Mouse (Mus musculus): ENCODE data around the gene Notch2. TPM values are rescaled to one million over a fixed set of nuclear protein-coding genes. Genes with fewer than 3 reads are reported as not detected.

Gene Notch2
- polyA plus RNA-seq, 1 experiment from 2014 or later = 33.4 TPM

DNA sequence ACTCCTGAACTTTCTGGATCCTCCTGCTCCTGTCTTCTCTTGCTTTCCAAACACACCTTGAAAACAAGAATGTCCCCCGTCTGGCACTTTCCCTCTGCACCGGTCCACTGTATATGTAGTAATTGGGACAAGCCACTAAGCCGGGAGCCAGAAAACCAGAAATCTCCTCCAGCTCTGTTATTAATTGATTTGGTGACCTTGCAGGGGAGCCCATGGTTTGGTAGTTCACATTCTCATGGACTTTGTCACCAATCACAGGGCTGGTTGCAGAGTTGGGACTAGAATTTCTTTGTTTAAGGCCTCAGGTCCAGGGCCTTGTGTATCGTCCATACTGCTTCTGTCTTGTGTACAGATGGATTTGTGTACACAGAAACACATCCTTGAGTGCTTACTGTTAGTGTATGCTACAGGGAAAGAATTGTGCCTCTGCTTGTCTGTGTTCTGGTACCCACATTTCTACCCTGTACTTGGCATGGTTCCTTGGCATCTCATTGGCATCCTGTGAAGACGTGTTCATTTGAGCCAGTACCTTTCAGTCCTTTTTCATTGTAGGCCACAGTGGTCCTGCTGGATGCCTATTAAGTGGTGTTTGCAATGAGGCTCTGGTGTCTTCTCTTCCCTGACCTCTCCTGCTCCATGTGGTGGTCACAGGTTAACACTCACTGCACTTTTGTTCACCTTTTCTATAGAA lies 3.7 kb downstream of the Notch2 start:
- peaks cover 25% of the 10 kb centered on the region for H3K4me1 ChIP-seq (ENCODE audit: control insufficient read depth, insufficient read depth, low read length)
- no peaks in the 10 kb centered on the region for H3K36me3 ChIP-seq (ENCODE audit: control insufficient read depth, insufficient read depth, low read length)
- no peaks in the 10 kb centered on the region for H3K27me3 ChIP-seq (ENCODE audit: control insufficient read depth, insufficient read depth, low read length)
- H3K27ac ChIP-seq (replicated peaks; ENCODE audit: low read depth, low read length) = no peak overlapping the region
- no peak for ATAC-seq (ENCODE audit: insufficient number of reproducible peaks, low FRiP score, low TSS enrichment, low read depth)
- peak overlapping the region; percentile 13; the same call in 1 of the 2 replicates for H3K4me2 ChIP-seq (ENCODE audit: low read depth, severe bottlenecking)
- 49% methylated on average over 5 of the region's 5 CpGs for WGBS
- H3K4me3 ChIP-seq (ENCODE audit: low read depth, low read length) = no peak overlapping the region
- no peaks in the 10 kb centered on the region for H3K9me3 ChIP-seq (ENCODE audit: control insufficient read depth, low read length)
- no peak for DNase-seq (ENCODE audit: low spot score)
- H3K9ac ChIP-seq (ENCODE audit: low read length) = no peak overlapping the region

DNA sequence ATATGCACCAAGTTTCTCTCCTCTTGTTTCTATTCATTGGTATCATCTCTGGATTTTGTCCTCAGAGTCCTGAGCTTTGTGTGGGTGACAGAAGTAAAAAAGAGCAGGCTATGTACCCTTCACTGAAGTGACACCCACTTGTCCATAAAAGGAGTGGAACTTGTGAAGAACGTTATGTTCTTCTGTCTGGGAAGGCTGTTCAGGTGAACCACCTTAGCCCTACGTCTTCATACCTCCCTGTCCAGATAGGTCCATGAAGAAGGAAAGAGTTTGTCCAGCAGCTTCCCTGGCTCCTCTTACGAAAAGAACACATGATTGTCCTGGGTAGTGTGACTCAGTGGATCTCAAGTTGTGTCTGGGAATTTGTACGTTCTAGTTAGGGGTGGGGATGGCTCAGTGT lies 4.9 kb downstream of the Notch2 start:
- no peak overlapping the region for H3K9ac ChIP-seq (ENCODE audit: low read length)
- H3K9me3 ChIP-seq (ENCODE audit: control insufficient read depth, low read length) = no peaks in the 10 kb centered on the region
- no peak overlapping the region for H3K4me3 ChIP-seq (ENCODE audit: low read depth, low read length)
- DNase-seq (ENCODE audit: low spot score) = no peak
- no peaks in the 10 kb centered on the region for H3K36me3 ChIP-seq (ENCODE audit: control insufficient read depth, insufficient read depth, low read length)
- WGBS = 81% methylated on average over 4 of the region's 4 CpGs
- H3K27ac ChIP-seq (replicated peaks; ENCODE audit: low read depth, low read length) = no peak overlapping the region
- H3K4me2 ChIP-seq (ENCODE audit: low read depth, severe bottlenecking) = no peak overlapping the region
- no peaks in the 10 kb centered on the region for H3K27me3 ChIP-seq (ENCODE audit: control insufficient read depth, insufficient read depth, low read length)
- no peak for ATAC-seq (ENCODE audit: insufficient number of reproducible peaks, low FRiP score, low TSS enrichment, low read depth)
- H3K4me1 ChIP-seq (ENCODE audit: control insufficient read depth, insufficient read depth, low read length) = peaks cover 25% of the 10 kb centered on the region

DNA sequence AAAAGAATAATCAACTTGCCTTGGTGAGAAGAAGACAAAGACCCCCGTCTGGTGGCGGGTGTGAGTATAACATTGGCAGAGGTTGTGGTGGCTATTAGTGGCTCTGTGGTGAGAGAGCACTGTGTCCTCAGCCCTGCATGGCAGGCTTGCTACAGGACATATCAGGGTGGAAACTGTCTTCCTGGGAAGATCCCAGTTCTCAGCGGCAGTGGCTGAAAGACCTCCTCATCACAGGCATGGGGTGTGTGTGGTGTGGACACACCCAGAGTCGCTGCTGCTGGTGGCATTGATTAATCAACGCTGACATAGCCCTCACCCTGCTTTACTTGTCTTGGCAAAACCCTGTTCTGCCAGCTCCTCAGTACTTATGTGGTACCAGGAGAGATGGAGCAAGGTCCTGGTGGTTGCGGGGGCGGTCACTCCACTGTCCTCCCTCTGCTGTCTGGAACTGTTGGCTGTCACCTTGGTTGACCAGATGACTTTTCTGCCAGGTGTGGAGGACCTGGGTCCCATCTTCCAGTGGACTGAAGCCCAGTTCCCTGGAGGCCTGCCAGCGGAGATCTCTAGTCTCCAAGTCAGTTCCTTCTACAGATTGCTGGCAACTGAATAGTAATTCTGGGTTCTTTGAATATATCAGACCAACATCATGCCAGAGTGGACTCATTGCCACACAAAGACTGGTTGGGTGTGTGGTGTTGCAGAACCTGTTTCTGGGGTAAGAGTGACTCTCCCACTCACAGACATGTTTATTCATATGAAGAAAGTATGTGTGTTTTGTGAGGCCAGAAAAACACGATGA lies 7.3 kb downstream of the Notch2 start:
- peaks cover 34% of the 10 kb centered on the region for H3K4me1 ChIP-seq (ENCODE audit: control insufficient read depth, insufficient read depth, low read length)
- H3K4me2 ChIP-seq (ENCODE audit: low read depth, severe bottlenecking) = no peak overlapping the region
- ATAC-seq (ENCODE audit: insufficient number of reproducible peaks, low FRiP score, low TSS enrichment, low read depth) (no peak), DNase-seq (ENCODE audit: low spot score) (no peak)
- H3K27ac ChIP-seq (replicated peaks; ENCODE audit: low read depth, low read length) = no peak overlapping the region
- no peak overlapping the region for H3K9ac ChIP-seq (ENCODE audit: low read length)
- H3K4me3 ChIP-seq (ENCODE audit: low read depth, low read length) = no peak overlapping the region
- H3K36me3 ChIP-seq (ENCODE audit: control insufficient read depth, insufficient read depth, low read length) = no peaks in the 10 kb centered on the region
- H3K27me3 ChIP-seq (ENCODE audit: control insufficient read depth, insufficient read depth, low read length) = no peaks in the 10 kb centered on the region
- 85% methylated on average over 9 of the region's 9 CpGs for WGBS
- H3K9me3 ChIP-seq (ENCODE audit: control insufficient read depth, low read length) = no peaks in the 10 kb centered on the region

DNA sequence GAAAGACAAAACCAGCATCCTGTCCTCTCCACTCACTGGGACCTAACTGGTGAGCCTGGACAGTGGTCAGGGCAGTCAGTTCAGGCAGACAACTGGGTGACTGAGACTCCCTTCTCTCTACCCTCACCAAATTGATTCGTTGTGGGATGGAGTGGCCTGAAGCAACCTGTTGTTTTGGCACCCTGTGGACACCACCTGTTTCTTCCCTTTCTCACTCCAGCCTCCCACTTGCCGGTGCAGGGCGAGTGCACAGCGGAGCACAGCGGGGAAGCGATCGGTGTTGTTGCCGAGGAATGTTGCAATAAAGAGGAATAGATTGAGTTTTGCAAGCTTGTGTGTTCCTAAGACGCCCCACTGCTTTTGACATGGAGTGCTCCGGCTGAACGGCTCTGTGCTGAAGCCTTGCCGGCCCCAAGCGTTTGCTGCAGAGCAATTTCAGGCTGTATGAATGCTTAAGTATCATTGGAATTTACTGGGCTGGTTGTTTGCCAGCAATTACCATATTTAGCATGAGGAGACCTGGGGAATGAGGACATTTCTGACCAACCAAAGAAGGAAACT lies 11.0 kb downstream of the Notch2 start:
- Histone ChIP-seq H3K36me3 (ENCODE audit: control insufficient read depth, insufficient read depth, low read length) (no peaks in the 10 kb centered on the region), H3K27ac (replicated peaks; ENCODE audit: low read depth, low read length) (no peak overlapping the region; the same call in 1 of the 2 replicates), H3K27me3 (ENCODE audit: control insufficient read depth, insufficient read depth, low read length) (no peaks in the 10 kb centered on the region), H3K4me2 (ENCODE audit: low read depth, severe bottlenecking) (peak overlapping the region; percentile 18; the same call in 1 of the 2 replicates), H3K4me1 (ENCODE audit: control insufficient read depth, insufficient read depth, low read length) (peaks cover 38% of the 10 kb centered on the region), H3K9ac (ENCODE audit: low read length) (no peak overlapping the region), H3K4me3 (ENCODE audit: low read depth, low read length) (no peak overlapping the region), H3K9me3 (ENCODE audit: control insufficient read depth, low read length) (no peaks in the 10 kb centered on the region)
- WGBS = 4% methylated on average over 13 of the region's 13 CpGs
- peak; percentile 54 for DNase-seq (ENCODE audit: low spot score)
- ATAC-seq (ENCODE audit: insufficient number of reproducible peaks, low FRiP score, low TSS enrichment, low read depth) = peak; percentile 58

DNA sequence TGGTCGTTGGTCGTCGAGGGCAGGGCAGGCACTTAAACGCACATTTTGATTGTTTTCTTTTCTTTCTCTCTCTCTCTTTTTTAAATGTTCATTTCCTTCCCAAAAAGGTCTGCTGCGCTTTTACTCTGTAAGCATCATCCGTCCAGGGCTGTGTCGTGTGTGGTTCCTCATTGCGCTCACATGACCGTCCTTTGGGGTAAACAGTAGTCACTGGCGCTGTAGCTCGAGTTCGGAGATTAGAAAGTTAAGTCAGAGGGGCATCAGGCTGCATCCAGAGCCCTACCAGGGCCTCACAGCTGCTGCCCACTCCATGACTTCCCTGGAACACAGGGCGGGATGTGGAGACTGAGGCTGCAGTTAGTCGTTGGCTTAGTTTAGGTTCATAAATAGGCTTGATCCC lies 12.2 kb downstream of the Notch2 start:
- Histone ChIP-seq H3K9me3 (ENCODE audit: control insufficient read depth, low read length) (no peaks in the 10 kb centered on the region), H3K27ac (replicated peaks; ENCODE audit: low read depth, low read length) (no peak overlapping the region; the same call in 1 of the 2 replicates), H3K4me1 (ENCODE audit: control insufficient read depth, insufficient read depth, low read length) (peaks cover 48% of the 10 kb centered on the region), H3K9ac (ENCODE audit: low read length) (no peak overlapping the region), H3K4me2 (ENCODE audit: low read depth, severe bottlenecking) (no peak overlapping the region), H3K4me3 (ENCODE audit: low read depth, low read length) (no peak overlapping the region), H3K27me3 (ENCODE audit: control insufficient read depth, insufficient read depth, low read length) (no peaks in the 10 kb centered on the region), H3K36me3 (ENCODE audit: control insufficient read depth, insufficient read depth, low read length) (no peaks in the 10 kb centered on the region)
- ATAC-seq (ENCODE audit: insufficient number of reproducible peaks, low FRiP score, low TSS enrichment, low read depth) = no peak
- no peak for DNase-seq (ENCODE audit: low spot score)
- 42% methylated on average over 14 of the region's 14 CpGs for WGBS

DNA sequence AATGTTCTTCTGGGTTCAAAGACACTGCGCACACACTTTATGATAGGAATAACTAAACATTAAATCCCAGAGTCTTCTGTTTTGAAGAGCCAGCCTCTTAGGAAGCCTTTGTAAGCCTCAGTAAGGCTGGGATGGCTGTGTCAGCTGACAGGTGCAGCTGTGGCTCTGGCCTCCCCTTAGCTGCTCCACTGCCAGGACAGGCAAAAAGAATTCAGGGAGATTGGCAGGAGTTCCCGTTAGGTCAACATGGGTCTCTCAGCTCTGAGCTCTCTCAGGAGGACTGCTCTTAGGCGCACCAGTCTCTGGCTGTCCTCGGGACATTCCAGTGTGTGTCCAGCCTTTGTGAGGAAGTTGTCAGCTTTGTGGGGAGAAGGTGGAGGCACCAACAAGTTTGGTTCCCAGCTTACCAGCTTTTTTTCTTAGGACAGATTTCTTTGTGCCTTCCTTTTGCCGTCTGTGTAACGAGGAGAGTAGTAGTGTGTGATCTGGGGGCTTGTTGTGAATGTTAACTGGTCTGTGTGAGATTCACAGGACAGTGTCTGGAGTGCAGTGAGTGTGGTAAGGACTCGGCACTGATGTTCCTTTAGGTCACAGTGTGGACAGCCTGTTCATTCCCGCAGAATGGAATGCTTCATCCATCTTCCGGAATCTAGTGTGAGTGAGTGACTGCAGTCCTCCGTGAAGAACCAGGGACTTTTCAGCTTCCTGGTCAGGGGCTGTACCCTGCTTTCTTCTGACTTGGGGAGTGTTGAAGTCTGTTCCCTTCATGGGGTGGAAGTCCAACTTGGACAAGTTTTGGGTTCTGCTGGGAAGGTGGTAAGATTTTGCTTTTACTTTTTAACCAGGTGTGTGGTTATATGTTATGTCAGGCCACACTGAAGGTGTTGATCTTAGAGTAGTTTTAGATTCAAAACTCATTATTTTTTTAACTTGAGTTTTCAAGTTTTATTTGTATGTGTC lies 12.9 kb downstream of the Notch2 start:
- Histone ChIP-seq H3K9me3 (ENCODE audit: control insufficient read depth, low read length) (no peaks in the 10 kb centered on the region), H3K4me1 (ENCODE audit: control insufficient read depth, insufficient read depth, low read length) (peaks cover 55% of the 10 kb centered on the region), H3K4me3 (ENCODE audit: low read depth, low read length) (no peak overlapping the region), H3K36me3 (ENCODE audit: control insufficient read depth, insufficient read depth, low read length) (no peaks in the 10 kb centered on the region), H3K27ac (replicated peaks; ENCODE audit: low read depth, low read length) (no peak overlapping the region), H3K9ac (ENCODE audit: low read length) (no peak overlapping the region), H3K4me2 (ENCODE audit: low read depth, severe bottlenecking) (no peak overlapping the region), H3K27me3 (ENCODE audit: control insufficient read depth, insufficient read depth, low read length) (no peaks in the 10 kb centered on the region)
- WGBS = 46% methylated on average over 10 of the region's 10 CpGs
- ATAC-seq (ENCODE audit: insufficient number of reproducible peaks, low FRiP score, low TSS enrichment, low read depth) (no peak; the same call in 1 of the 2 replicates), DNase-seq (ENCODE audit: low spot score) (no peak)

DNA sequence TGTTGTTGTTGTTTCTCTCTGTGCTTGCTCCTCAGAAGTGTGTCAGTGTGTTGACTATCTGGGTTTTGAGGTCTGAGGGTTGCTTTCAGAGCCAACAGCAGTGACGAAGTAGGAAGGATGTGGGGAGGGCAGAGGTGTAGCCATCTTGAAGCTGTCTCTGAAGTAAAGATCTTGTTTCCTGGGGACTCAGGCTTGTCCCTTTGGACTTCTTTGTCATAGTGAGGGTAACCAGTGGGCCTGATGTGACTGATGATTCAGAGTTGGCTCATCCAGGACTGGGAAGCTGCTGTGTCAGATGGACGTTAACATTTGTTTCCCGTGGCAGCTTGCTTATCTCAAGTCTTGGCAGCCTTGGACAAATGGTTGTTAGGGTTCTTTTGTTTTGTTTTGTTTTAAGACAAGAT lies 14.0 kb downstream of the Notch2 start:
- H3K4me1 ChIP-seq (ENCODE audit: control insufficient read depth, insufficient read depth, low read length) = peaks cover 57% of the 10 kb centered on the region
- no peaks in the 10 kb centered on the region for H3K9me3 ChIP-seq (ENCODE audit: control insufficient read depth, low read length)
- no peak overlapping the region for H3K27ac ChIP-seq (replicated peaks; ENCODE audit: low read depth, low read length)
- H3K9ac ChIP-seq (ENCODE audit: low read length) = no peak overlapping the region
- DNase-seq (ENCODE audit: low spot score) (no peak), ATAC-seq (ENCODE audit: insufficient number of reproducible peaks, low FRiP score, low TSS enrichment, low read depth) (no peak)
- WGBS = 50% methylated on average over 3 of the region's 3 CpGs
- no peaks in the 10 kb centered on the region for H3K27me3 ChIP-seq (ENCODE audit: control insufficient read depth, insufficient read depth, low read length)
- no peak overlapping the region for H3K4me3 ChIP-seq (ENCODE audit: low read depth, low read length)
- no peak overlapping the region for H3K4me2 ChIP-seq (ENCODE audit: low read depth, severe bottlenecking)
- H3K36me3 ChIP-seq (ENCODE audit: control insufficient read depth, insufficient read depth, low read length) = no peaks in the 10 kb centered on the region

DNA sequence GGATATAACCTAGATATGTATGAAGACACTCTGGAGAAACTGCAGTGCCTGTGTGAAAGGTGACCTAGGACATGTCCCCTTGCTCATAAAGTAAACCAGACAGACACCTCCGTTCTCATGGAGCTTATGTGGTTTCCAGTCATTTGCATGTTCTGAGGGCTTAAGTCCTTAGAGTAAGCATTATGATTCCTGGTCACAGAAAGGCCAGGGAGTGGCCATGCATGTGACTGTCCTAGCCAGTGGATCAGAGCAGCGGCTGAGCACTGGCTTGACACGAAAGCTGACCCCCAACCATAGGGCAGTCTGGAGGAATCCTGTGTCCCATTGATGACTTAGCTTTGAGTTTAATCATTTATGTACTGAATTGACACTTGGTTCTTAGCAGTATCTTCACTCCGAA lies 14.7 kb downstream of the Notch2 start:
- no peaks in the 10 kb centered on the region for H3K27me3 ChIP-seq (ENCODE audit: control insufficient read depth, insufficient read depth, low read length)
- 73% methylated on average over 4 of the region's 4 CpGs for WGBS
- no peaks in the 10 kb centered on the region for H3K36me3 ChIP-seq (ENCODE audit: control insufficient read depth, insufficient read depth, low read length)
- H3K4me3 ChIP-seq (ENCODE audit: low read depth, low read length) = no peak overlapping the region
- DNase-seq (ENCODE audit: low spot score) = no peak
- no peak overlapping the region for H3K9ac ChIP-seq (ENCODE audit: low read length)
- H3K4me1 ChIP-seq (ENCODE audit: control insufficient read depth, insufficient read depth, low read length) = peaks cover 60% of the 10 kb centered on the region
- no peak overlapping the region for H3K27ac ChIP-seq (replicated peaks; ENCODE audit: low read depth, low read length)
- H3K9me3 ChIP-seq (ENCODE audit: control insufficient read depth, low read length) = no peaks in the 10 kb centered on the region
- H3K4me2 ChIP-seq (ENCODE audit: low read depth, severe bottlenecking) = no peak overlapping the region
- ATAC-seq (ENCODE audit: insufficient number of reproducible peaks, low FRiP score, low TSS enrichment, low read depth) = no peak
